9 mouse cellular contexts compared by ENCODE assay signal in the genomic region with DNA sequence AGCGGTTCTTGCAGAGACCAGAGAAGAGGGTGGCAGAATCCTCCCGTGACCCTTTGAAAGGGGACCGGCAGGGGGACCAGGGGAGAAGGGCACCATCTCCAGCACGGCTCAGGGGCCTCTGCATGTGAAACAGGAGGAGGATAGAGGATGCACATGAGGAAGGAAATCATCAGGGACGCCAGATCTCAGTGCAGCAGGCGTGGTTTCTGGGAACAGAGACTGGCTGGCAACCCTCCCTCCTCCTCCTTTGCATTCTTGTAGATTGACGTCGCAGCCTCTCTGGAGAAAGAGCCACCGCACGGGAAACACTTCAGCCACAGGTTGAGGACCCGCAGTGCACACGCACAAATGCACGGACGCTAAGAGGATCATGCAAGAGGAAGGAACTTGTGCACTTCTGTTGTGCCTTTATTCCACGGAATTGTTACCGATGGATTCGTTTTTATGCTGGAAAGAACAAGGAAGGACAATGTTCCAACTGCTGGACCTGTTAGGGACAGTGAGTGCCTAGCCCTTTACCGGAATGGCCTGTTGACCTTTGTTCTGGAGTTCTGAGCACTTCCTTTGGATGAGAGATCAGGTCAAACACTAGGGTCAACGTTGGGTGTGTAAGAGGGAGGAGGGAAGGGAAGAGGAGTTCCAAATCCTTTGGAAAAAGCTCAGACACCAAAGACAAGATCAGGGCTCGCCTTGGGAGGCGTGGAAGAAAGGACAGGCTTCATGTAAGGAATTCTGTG. TPM values are rescaled to one million over a fixed set of nuclear protein-coding genes. Genes with fewer than 3 reads are reported as not detected.
DNase-seq lines count a peak whose midpoint lies in the region; ATAC-seq and TF ChIP-seq lines count a peak whose summit lies in the region.
"Had no signal": no experiment of that assay in that cellular context is flagged by ENCODE, and none has a peak within 500 bp of the region (broad histone marks: within the 10 kb centered on the region; RNA-seq: fewer than 3 reads in every experiment).

No protein-coding gene starts in this region.

- H3K4me3 ChIP-seq in kidney, embryonic 14.5 days (ENCODE audit: low read length): no peak overlapping the region
- H3K4me3 ChIP-seq in lung, postnatal 0 days (ENCODE audit: low read depth, low read length): 0 out of 2 replicates have a peak overlapping the region, but pooled peaks have one; percentile 2
- H3K4me3 ChIP-seq in thymus, adult 2 months (ENCODE audit: control insufficient read depth, insufficient read depth, low read length): no peak overlapping the region
- H3K4me3 ChIP-seq: erythroblast, embryonic 14.5 days had no signal

- H3K4me1 ChIP-seq in kidney, embryonic 14.5 days (ENCODE audit: control insufficient read depth, insufficient read depth, low read length): no peaks in the 10 kb centered on the region
- peaks cover 14% of the 10 kb centered on the region; the same call in 1 of the 2 replicates for H3K4me1 ChIP-seq in lung, postnatal 0 days (ENCODE audit: insufficient read depth, low read depth, low read length)
- H3K4me1 ChIP-seq in thymus, adult 2 months (replicated peaks; ENCODE audit: control insufficient read depth, insufficient read depth, low read length): peaks cover 8% of the 10 kb centered on the region

- DNase-seq in 3T3-L1 (ENCODE audit: low read depth, low spot score) (peak; percentile 87), R1 (ENCODE audit: low read depth, low spot score) (peak; percentile 84)
- peak; percentile 94 for DNase-seq in lung, postnatal 0 days (ENCODE audit: low spot score)
- no peak for DNase-seq in T-cell, adult 2 months (ENCODE audit: low spot score)
- no peak for DNase-seq in thymus, adult 2 months
- DNase-seq in layer of hippocampus, adult 9-11 months: no peak

- peak; percentile 80 for ATAC-seq in granulocyte monocyte progenitor cell, adult 5-6 weeks (replicated peaks; ENCODE audit: poor library complexity, severe bottlenecking)
- peak; percentile 37; the same call in 1 of the 2 replicates for ATAC-seq in kidney, embryonic 14.5 days (ENCODE audit: low FRiP score, low TSS enrichment)
- peak; percentile 84 for ATAC-seq in lung, postnatal 0 days

- H3K36me3 ChIP-seq in kidney, embryonic 14.5 days (ENCODE audit: control insufficient read depth, insufficient read depth, low read length): no peaks in the 10 kb centered on the region
- no peaks in the 10 kb centered on the region for H3K36me3 ChIP-seq in lung, postnatal 0 days (ENCODE audit: insufficient read depth, low read length)
- no peaks in the 10 kb centered on the region for H3K36me3 ChIP-seq in thymus, adult 2 months (ENCODE audit: control insufficient read depth, insufficient read depth, low read length)

- 39% methylated on average over 21 of the region's 21 CpGs for WGBS in kidney, embryonic 14.5 days
- WGBS in lung, postnatal 0 days: 16% methylated on average over 20 of the region's 21 CpGs
- WGBS in thymus, adult 2 months: 13% methylated on average over 21 of the region's 21 CpGs

- no peak overlapping the region for H3K9ac ChIP-seq in kidney, embryonic 14.5 days (ENCODE audit: low read depth, low read length)
- H3K9ac ChIP-seq in lung, postnatal 0 days (replicated peaks; ENCODE audit: low read depth): 0 out of 2 replicates have a peak overlapping the region, but pooled peaks have one; percentile 20

- H3K9me3 ChIP-seq in kidney, embryonic 14.5 days (ENCODE audit: control insufficient read depth, low read length): no peaks in the 10 kb centered on the region
- H3K9me3 ChIP-seq in lung, postnatal 0 days (ENCODE audit: low read length): no peaks in the 10 kb centered on the region

- H3K4me2 ChIP-seq in kidney, embryonic 14.5 days (replicated peaks; ENCODE audit: low read depth, low read length): peak overlapping the region; percentile 15
- H3K4me2 ChIP-seq in lung, postnatal 0 days (replicated peaks; ENCODE audit: low read depth, low read length): peak overlapping the region; percentile 17

- H3K27me3 ChIP-seq in kidney, embryonic 14.5 days (ENCODE audit: control insufficient read depth, insufficient read depth, low read length): no peaks in the 10 kb centered on the region
- no peaks in the 10 kb centered on the region for H3K27me3 ChIP-seq in lung, postnatal 0 days (replicated peaks; ENCODE audit: insufficient read depth, low read length)
- no peaks in the 10 kb centered on the region; the same call in 1 of the 2 replicates for H3K27me3 ChIP-seq in thymus, adult 2 months (ENCODE audit: control insufficient read depth, insufficient read depth, low read length)

- TF ChIP-seq CTCF in lung, postnatal 0 days (IDR thresholded peaks at IDR 0.05): peak; percentile 23
- TF ChIP-seq CTCF in thymus, adult 2 months (IDR thresholded peaks at IDR 0.05; ENCODE audit: borderline replicate concordance, control insufficient read depth, extremely low read depth, insufficient read depth, low read length, poor library complexity): no peak

- no peak for TF ChIP-seq POLR2A in thymus, adult 2 months (IDR thresholded peaks at IDR 0.05; ENCODE audit: control insufficient read depth, extremely low read depth, insufficient read depth, low read length, poor library complexity)

- no peak overlapping the region for H3K27ac ChIP-seq in kidney, embryonic 14.5 days (ENCODE audit: low read depth, low read length)
- H3K27ac ChIP-seq in lung, postnatal 0 days (ENCODE audit: low read length): peak overlapping the region; percentile 90
- H3K27ac ChIP-seq in thymus, adult 2 months (ENCODE audit: control insufficient read depth, insufficient read depth, low read length): no peak overlapping the region

- peak; percentile 88 for TF ChIP-seq EP300 in lung, postnatal 0 days (IDR thresholded peaks at IDR 0.05)

RNA-seq across cellular contexts. Expression of a gene that starts 19.9 kb away (rescaled TPM):
- total RNA-seq in granulocyte monocyte progenitor cell, adult 5-6 weeks (2014; fragmentation: Nextera tagmentation): 124 and 145 TPM in 2 replicates
- total RNA-seq in granulocyte monocyte progenitor cell, adult 5-6 weeks (2017): 153 and 160 TPM in 2 replicates
- polyA plus RNA-seq in kidney, embryonic 14.5 days (2014; fragmentation: Nextera tagmentation; extraction: Ambion mirVana): 65.1 and 85.3 TPM in 2 replicates
- 194 and 216 TPM in 2 replicates for polyA plus RNA-seq in lung, postnatal 0 days (2015; fragmentation: Nextera tagmentation; extraction: Ambion mirVana)
- polyA plus RNA-seq in thymus, adult 2 months (2012; rRNA removed): 9.2 and 10.2 TPM in 2 replicates

RNA-seq across cellular contexts. Expression of a gene that starts 35.7 kb away (rescaled TPM):
- 123 and 162 TPM in 2 replicates for total RNA-seq in granulocyte monocyte progenitor cell, adult 5-6 weeks (2014; fragmentation: Nextera tagmentation)
- total RNA-seq in granulocyte monocyte progenitor cell, adult 5-6 weeks (2017): 102 and 106 TPM in 2 replicates
- 269 and 468 TPM in 2 replicates for polyA plus RNA-seq in kidney, embryonic 14.5 days (2014; fragmentation: Nextera tagmentation; extraction: Ambion mirVana)
- 158 and 175 TPM in 2 replicates for polyA plus RNA-seq in lung, postnatal 0 days (2015; fragmentation: Nextera tagmentation; extraction: Ambion mirVana)
- polyA plus RNA-seq in thymus, adult 2 months (2012; rRNA removed): 10.5 and 17.5 TPM in 2 replicates
- polyA plus RNA-seq: erythroblast, embryonic 14.5 days had no signal

RNA-seq across cellular contexts. Expression of a gene that starts 35.8 kb away (rescaled TPM):
- total RNA-seq in granulocyte monocyte progenitor cell, adult 5-6 weeks (2014; fragmentation: Nextera tagmentation): 65.3 and 73.7 TPM in 2 replicates
- total RNA-seq in granulocyte monocyte progenitor cell, adult 5-6 weeks (2017): 58.4 and 70.3 TPM in 2 replicates
- 63.7 and 75.6 TPM in 2 replicates for polyA plus RNA-seq in kidney, embryonic 14.5 days (2014; fragmentation: Nextera tagmentation; extraction: Ambion mirVana)
- 15.2 and 20.1 TPM in 2 replicates for polyA plus RNA-seq in lung, postnatal 0 days (2015; fragmentation: Nextera tagmentation; extraction: Ambion mirVana)
- polyA plus RNA-seq in thymus, adult 2 months (2012; rRNA removed): 36.1 and 42.7 TPM in 2 replicates

Comparison
In these comparisons a context has a peak if more than half of its experiments do, and no peak if none do; other contexts are left out.
1. DNase-seq: peak in 3T3-L1 (single experiment), R1 (single experiment) and lung, postnatal 0 days (single experiment); none in T-cell, adult 2 months (single experiment), thymus, adult 2 months (single experiment) and layer of hippocampus, adult 9-11 months (single experiment).
2. Peak in every context shown above with its lines, with median percentiles within 50 percentile points of each other: ATAC-seq.